21 mouse cellular contexts compared by ENCODE assay signal in genomic region chr19:18746576-18747340, GRCm38 (mm10). TPM values are rescaled to one million over a fixed set of nuclear protein-coding genes. Genes with fewer than 3 reads are reported as not detected.
DNase-seq lines count a peak whose midpoint lies in the region; ATAC-seq and TF ChIP-seq lines count a peak whose summit lies in the region.
"Had no signal": no experiment of that assay in that cellular context is flagged by ENCODE, and none has a peak within 500 bp of the region (broad histone marks: within the 10 kb centered on the region; RNA-seq: fewer than 3 reads in every experiment).

No protein-coding gene starts in this region.

- H3K9me3 ChIP-seq in lung, postnatal 0 days (ENCODE audit: low read length) = no peaks in the 10 kb centered on the region
- H3K9me3 ChIP-seq: heart, embryonic 10.5 days; hindbrain, embryonic 15.5 days; liver, embryonic 13.5 days; lung, embryonic 15.5 days; midbrain, embryonic 13.5 days had no signal

- peak overlapping the region; percentile 80 for H3K27ac ChIP-seq in embryonic fibroblast, embryonic 13.5 days (ENCODE audit: insufficient read depth, low read length)
- no peak overlapping the region for H3K27ac ChIP-seq in lung, postnatal 0 days (ENCODE audit: low read length)
- H3K27ac ChIP-seq: heart, embryonic 10.5 days; hindbrain, embryonic 15.5 days; left cerebral cortex, adult 2 months; liver, embryonic 13.5 days; lung, embryonic 15.5 days; midbrain, embryonic 13.5 days; stomach, postnatal 0 days had no signal

- peaks cover 7% of the 10 kb centered on the region; the same call in 1 of the 2 replicates for H3K4me1 ChIP-seq in embryonic fibroblast, embryonic 13.5 days (ENCODE audit: control insufficient read depth, insufficient read depth, low read length)
- no peaks in the 10 kb centered on the region for H3K4me1 ChIP-seq in lung, postnatal 0 days (ENCODE audit: insufficient read depth, low read depth, low read length)
- H3K4me1 ChIP-seq: heart, embryonic 10.5 days; lung, embryonic 15.5 days had no signal

- ATAC-seq in CD4-positive, CD25-positive, alpha-beta regulatory T cell, adult 4 months = peak; percentile 87
- ATAC-seq in lung, postnatal 0 days = no peak
- ATAC-seq: midbrain, embryonic 13.5 days had no signal

- peak; percentile 28 for DNase-seq in right cerebral cortex, adult 18-20 months
- DNase-seq in right cerebral cortex, postnatal 14 days = no peak
- DNase-seq in skeletal muscle tissue, adult 2 months (ENCODE audit: low read depth, low spot score) = peak; percentile 10
- DNase-seq in lung, postnatal 0 days (ENCODE audit: low spot score) = no peak
- no peak for DNase-seq in thymus, postnatal 14 days
- no peak for DNase-seq in testis, postnatal 10 days (ENCODE audit: low spot score)
- DNase-seq: adrenal gland, adult 2 months; cerebellum, adult 11-12 months; cerebellum, postnatal 36 days; gastrocnemius, postnatal 36 days; heart, postnatal 14 days; liver, embryonic 13.5 days; thymus, postnatal 4 days had no signal

- H3K4me3 ChIP-seq in embryonic fibroblast, embryonic 13.5 days (ENCODE audit: insufficient read depth, low read length) = no peak overlapping the region
- H3K4me3 ChIP-seq in lung, postnatal 0 days (ENCODE audit: low read depth, low read length) = no peak overlapping the region
- H3K4me3 ChIP-seq: heart, embryonic 10.5 days; hindbrain, embryonic 15.5 days; left cerebral cortex, adult 2 months; liver, embryonic 13.5 days; lung, embryonic 15.5 days; midbrain, embryonic 13.5 days had no signal

- TF ChIP-seq POLR2A in embryonic fibroblast, embryonic 13.5 days (IDR thresholded peaks at IDR 0.05; ENCODE audit: low read depth, low read length) = no peak

- H3K4me2 ChIP-seq in lung, postnatal 0 days (replicated peaks; ENCODE audit: low read depth, low read length) = no peak overlapping the region
- H3K4me2 ChIP-seq: hindbrain, embryonic 15.5 days; liver, embryonic 13.5 days; lung, embryonic 15.5 days; midbrain, embryonic 13.5 days had no signal

- WGBS in lung, postnatal 0 days = 83% methylated on average over 5 of the region's 5 CpGs

- H3K27me3 ChIP-seq in lung, postnatal 0 days (replicated peaks; ENCODE audit: insufficient read depth, low read length) = no peaks in the 10 kb centered on the region
- H3K27me3 ChIP-seq: lung, embryonic 15.5 days had no signal

- H3K36me3 ChIP-seq in lung, postnatal 0 days (ENCODE audit: insufficient read depth, low read length) = no peaks in the 10 kb centered on the region
- H3K36me3 ChIP-seq: heart, embryonic 10.5 days; hindbrain, embryonic 15.5 days; liver, embryonic 13.5 days; lung, embryonic 15.5 days; midbrain, embryonic 13.5 days had no signal

- H3K9ac ChIP-seq in lung, postnatal 0 days (replicated peaks; ENCODE audit: low read depth) = no peak overlapping the region
- H3K9ac ChIP-seq: hindbrain, embryonic 15.5 days; liver, embryonic 13.5 days; lung, embryonic 15.5 days; midbrain, embryonic 13.5 days had no signal

- TF ChIP-seq CTCF in embryonic fibroblast, embryonic 13.5 days (IDR thresholded peaks at IDR 0.05; ENCODE audit: borderline replicate concordance, insufficient read depth, low read length) = no peak
- no peak for TF ChIP-seq CTCF in lung, postnatal 0 days (IDR thresholded peaks at IDR 0.05)

- no peak for TF ChIP-seq EP300 in lung, postnatal 0 days (IDR thresholded peaks at IDR 0.05)

RNA-seq across cellular contexts. Expression of gene Trpm6, which starts 3.0 kb away (rescaled TPM):
- under 1 TPM; 0.13 to 0.38 TPM for polyA plus RNA-seq in CD4-positive, CD25-positive, alpha-beta regulatory T cell, adult 4 months (2017; shearing (Covaris generic))
- polyA plus RNA-seq in embryonic fibroblast, embryonic 13.5 days (2011; ENCODE audit: insufficient read length, low read depth, missing spikeins) = 0.50 and 0.74 TPM in 2 replicates
- 4.5 and 5.7 TPM in 2 replicates for polyA plus RNA-seq in lung, postnatal 0 days (2015; fragmentation: Nextera tagmentation; extraction: Ambion mirVana)

RNA-seq across cellular contexts. Expression of gene D030056L22Rik, which starts 33.8 kb away (rescaled TPM):
- polyA plus RNA-seq in CD4-positive, CD25-positive, alpha-beta regulatory T cell, adult 4 months (2017; shearing (Covaris generic)) = 1 to 10 TPM; 1.5 to 3.5 TPM
- 18.3 and 19.3 TPM in 2 replicates for polyA plus RNA-seq in embryonic fibroblast, embryonic 13.5 days (2011; ENCODE audit: insufficient read length, low read depth, missing spikeins)
- polyA plus RNA-seq in lung, postnatal 0 days (2015; fragmentation: Nextera tagmentation; extraction: Ambion mirVana) = 18.5 and 19.8 TPM in 2 replicates

Comparison
In these comparisons a context has a peak if more than half of its experiments do, and no peak if none do; other contexts are left out.
1. DNase-seq: peak in right cerebral cortex, adult 18-20 months (single experiment) and skeletal muscle tissue, adult 2 months (single experiment); none in right cerebral cortex, postnatal 14 days (single experiment), lung, postnatal 0 days (single experiment), thymus, postnatal 14 days (single experiment) and testis, postnatal 10 days (single experiment).